Mouse (Mus musculus) heart, adult 9 months (tissue): ENCODE measurements around the gene Vav3.
A peak's percentile ranks its signal among the peaks of the same experiment; 100 is the strongest.
"Not testable (repeated sequence)": the region's sequence is repeated elsewhere in the genome, so short reads cannot be mapped to it uniquely, and the experiment has no call there.

ENCODE experiments used
- DNase-seq, 2 experiments: peaks; one replicate each; pipeline ENCODE4 v3.0.0; 2022; ENCODE audit warnings: low spot score in 2 of 2

The Vav3 gene

GRCm38 (mm10) chr3:109440001-109440400 lies 99.5 kb downstream of the Vav3 start:
- no peak for DNase-seq

GRCm38 (mm10) chr3:109444077-109444476 lies 103.6 kb downstream of the Vav3 start:
- DNase-seq, result no peak

GRCm38 (mm10) chr3:109446903-109447302 lies 106.5 kb downstream of the Vav3 start:
- no peak for DNase-seq

GRCm38 (mm10) chr3:109448249-109448648 lies 107.8 kb downstream of the Vav3 start:
- DNase-seq, result not testable (repeated sequence)

GRCm38 (mm10) chr3:109451966-109452365 lies 111.5 kb downstream of the Vav3 start:
- peak in 1 of 2 experiments; percentile 19 for DNase-seq

GRCm38 (mm10) chr3:109454633-109455032 lies 114.2 kb downstream of the Vav3 start:
- DNase-seq, result no peak

GRCm38 (mm10) chr3:109456340-109456739 lies 115.9 kb downstream of the Vav3 start:
- DNase-seq, result no peak

GRCm38 (mm10) chr3:109463684-109464083 lies 123.2 kb downstream of the Vav3 start:
- DNase-seq, result no peak

- no peak for DNase-seq
Observed at GRCm38 (mm10) chr3:109464600-109464999, 124.1 kb downstream of the Vav3 start.

GRCm38 (mm10) chr3:109466541-109466940 lies 126.1 kb downstream of the Vav3 start:
- no peak for DNase-seq

- DNase-seq, result peak in 1 of 2 experiments; percentile 21
Observed at GRCm38 (mm10) chr3:109467288-109467687, 126.8 kb downstream of the Vav3 start.

GRCm38 (mm10) chr3:109469465-109469864 lies 129.0 kb downstream of the Vav3 start:
- DNase-seq, result peak in 1 of 2 experiments; percentile 60

- no peak for DNase-seq
Observed at GRCm38 (mm10) chr3:109470651-109471255, 130.3 kb downstream of the Vav3 start.

GRCm38 (mm10) chr3:109476521-109476920 lies 136.1 kb downstream of the Vav3 start:
- peak; percentile 34 for DNase-seq

GRCm38 (mm10) chr3:109478297-109478696 lies 137.8 kb downstream of the Vav3 start:
- DNase-seq, result no peak

- DNase-seq, result no peak
Observed at GRCm38 (mm10) chr3:109480625-109481024, 140.2 kb downstream of the Vav3 start.

- DNase-seq, result no peak
Observed at GRCm38 (mm10) chr3:109486786-109487185, 146.3 kb downstream of the Vav3 start.

GRCm38 (mm10) chr3:109487823-109488222 lies 147.4 kb downstream of the Vav3 start:
- no peak for DNase-seq

GRCm38 (mm10) chr3:109488750-109489171 lies 148.3 kb downstream of the Vav3 start:
- DNase-seq, result no peak

- DNase-seq, result no peak
Observed at GRCm38 (mm10) chr3:109490561-109491296, 150.3 kb downstream of the Vav3 start.

- peak; percentile 29 to 72 for DNase-seq
Observed at GRCm38 (mm10) chr3:109491568-109491967, 151.1 kb downstream of the Vav3 start.

- DNase-seq, result no peak
Observed at GRCm38 (mm10) chr3:109496461-109496860, 156.0 kb downstream of the Vav3 start.

GRCm38 (mm10) chr3:109497074-109497473 lies 156.6 kb downstream of the Vav3 start:
- no peak for DNase-seq
